Mouse (Mus musculus) cerebellum, postnatal 36 days (tissue): ENCODE measurements around the gene Calml4.

ENCODE experiments used
- DNase-seq, 2 experiments: peaks; one replicate each; pipeline ENCODE4 v3.0.0; 2021 to 2022; ENCODE audit warnings: mixed read lengths in 2 of 2

Calml4 gene

DNA sequence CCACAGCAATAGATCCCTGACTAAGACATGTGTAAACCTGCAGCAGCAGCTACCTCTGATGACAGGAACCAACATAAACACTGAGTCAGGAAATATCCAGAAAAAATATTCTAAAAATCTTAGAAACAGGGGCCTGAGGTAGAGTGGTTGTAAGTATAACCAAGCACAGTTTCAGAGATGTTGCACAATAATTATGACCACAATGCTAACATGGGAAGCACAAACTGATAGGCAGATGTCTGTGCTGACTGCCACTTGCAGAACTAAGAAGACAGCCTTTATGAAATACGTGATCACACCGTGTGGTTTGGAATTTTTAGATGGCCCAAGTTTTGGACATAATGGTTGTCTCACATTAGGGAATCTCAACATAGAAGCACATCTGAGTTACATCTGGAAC is 46.0 kb downstream of the Calml4 start:
- DNase-seq = no peak

DNA sequence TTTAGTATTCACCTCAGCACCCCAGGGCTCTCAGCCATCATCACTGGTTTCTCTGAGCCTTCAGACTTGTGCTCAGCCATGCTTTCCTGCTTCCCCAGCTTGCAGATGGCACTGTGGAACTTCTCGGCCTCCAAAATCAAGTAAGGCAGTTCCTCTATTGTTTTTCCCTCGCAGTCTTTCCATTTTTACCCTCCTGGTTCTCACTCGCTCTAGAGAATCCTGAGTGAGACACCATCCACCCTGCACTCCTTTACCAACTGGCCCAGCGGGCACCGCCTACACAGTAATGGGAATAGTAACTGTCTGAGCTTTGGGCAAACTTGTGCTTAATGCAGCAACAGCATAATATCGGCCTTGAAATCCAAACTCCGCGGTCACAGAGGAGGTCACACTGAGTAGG is 47.2 kb downstream of the Calml4 start:
- DNase-seq = no peak

DNA sequence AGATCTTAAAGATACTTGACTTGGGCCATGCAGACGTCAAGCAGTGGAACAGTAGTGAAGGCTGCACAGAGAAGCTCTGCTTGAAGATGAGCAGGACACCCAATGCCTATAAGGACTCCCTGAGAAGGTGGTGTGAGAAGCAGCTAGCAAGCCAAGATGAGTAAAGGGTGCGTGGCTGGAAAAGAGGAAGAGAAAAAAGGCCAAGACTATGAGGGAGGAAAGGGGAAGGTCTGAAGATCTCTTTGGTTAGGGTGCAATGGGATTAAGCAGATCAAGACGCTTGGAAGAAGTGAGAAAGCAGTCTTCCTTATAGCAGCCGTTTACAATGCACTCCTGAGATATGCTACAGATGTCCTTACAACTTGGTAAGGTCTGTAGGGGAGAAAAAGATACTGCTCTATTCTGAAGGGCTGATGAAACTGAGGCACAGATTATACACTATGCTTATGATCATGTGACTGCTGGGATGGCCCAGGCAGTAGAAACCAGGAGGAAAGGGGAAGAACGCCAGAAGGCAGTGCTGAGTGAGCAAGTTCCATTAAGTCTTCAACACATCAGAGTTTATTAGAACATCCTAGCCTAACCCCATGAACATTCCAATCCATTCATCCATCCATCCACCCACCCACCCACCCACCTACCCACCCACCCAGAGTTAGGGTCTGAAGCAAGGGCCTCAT is 55.6 kb downstream of the Calml4 start:
- no peak for DNase-seq

DNA sequence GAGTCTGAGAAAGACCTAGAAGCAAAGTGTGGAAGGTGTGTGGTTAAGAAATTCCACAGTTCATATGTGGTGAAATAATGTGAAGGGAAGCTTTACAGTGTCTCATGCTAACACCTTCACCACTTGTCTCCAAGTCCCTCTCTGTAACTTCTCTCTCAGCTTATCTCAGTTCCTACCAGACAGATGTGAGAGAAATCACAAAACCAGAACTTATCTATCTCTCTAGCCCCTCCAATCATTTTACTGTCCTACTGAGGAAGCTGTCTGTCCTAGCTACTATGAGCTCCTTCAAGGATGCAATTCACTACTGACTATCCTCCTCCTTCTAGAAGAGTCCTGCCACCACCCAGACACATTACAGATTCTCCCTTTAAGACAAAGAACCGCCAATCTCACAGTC is 59.2 kb downstream of the Calml4 start:
- DNase-seq = no peak

DNA sequence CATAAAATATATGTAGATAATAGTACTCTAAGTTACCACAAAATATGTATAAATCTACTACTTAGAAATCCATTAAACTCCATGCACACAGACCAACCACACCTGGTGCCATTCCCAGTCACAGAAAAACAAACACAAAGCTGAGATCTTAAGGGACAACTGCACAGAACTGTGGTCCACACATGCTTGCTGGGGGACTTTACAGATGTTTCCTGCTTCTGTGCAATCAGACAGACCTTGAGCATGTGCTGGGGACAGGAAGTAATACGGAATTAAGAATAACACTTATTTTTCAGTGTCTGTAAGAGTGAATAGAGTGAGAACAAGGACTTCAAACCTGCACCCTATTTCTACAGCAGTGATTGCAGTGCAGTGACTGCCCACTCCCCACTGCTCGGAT is 63.0 kb downstream of the Calml4 start:
- no peak for DNase-seq

DNA sequence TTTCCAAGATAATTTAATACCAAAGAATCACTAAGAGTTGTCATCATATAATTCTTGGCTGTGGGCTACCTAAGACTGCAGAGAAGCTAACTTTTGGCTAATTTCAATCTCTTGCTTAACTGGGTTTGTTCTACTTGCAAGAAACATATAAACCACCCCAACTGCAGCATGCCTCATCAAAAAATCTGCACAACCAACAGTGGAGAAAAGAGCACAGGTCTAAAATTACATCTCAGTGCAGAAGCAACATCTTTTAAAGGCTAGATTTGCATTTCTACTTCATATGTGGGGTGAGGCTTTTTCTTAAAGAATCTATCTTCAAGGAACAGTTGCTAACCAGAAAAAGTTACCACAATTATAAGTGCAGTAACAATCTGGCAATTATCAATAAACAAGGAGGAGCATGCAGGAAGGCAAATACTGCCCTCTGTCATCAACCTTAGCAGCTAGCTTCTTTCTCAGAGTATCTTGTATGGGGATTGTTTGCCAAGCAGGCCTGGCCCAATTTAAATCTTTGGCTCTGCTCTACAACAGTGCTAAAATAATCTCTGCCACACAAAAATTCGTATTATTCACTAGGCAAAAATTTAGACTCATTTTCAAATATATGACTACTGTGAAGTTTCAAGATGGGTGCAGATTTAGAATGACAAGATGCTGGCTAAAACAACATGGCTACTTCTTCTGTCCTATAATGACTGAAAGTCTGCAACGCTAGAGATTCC is 67.2 kb downstream of the Calml4 start:
- DNase-seq = no peak
